Comparison of ENCODE assay signal across 20 mouse cellular contexts in genomic region chr6:128644694-128645093, GRCm38 (mm10). TPM values are rescaled to one million over a fixed set of nuclear protein-coding genes. Genes with fewer than 3 reads are reported as not detected.
ATAC-seq and TF ChIP-seq lines count a peak whose summit lies in the region.
"Not testable (repeated sequence)": the region's sequence is repeated elsewhere in the genome, so short reads cannot be mapped to it uniquely, and the experiment has no call there.
"Had no signal": no experiment of that assay in that cellular context is flagged by ENCODE, and none has a peak within 500 bp of the region (broad histone marks: within the 10 kb centered on the region; RNA-seq: fewer than 3 reads in every experiment).

No protein-coding gene starts in this region.

- H3K4me3 ChIP-seq in small intestine, adult 2 months (ENCODE audit: low read depth, low read length), result not testable (repeated sequence)

- TF ChIP-seq CTCF in small intestine, adult 2 months (IDR thresholded peaks at IDR 0.05; ENCODE audit: extremely low read depth, insufficient read length, insufficient replicate concordance, low read depth, low read length), result not testable (repeated sequence)

- peak; percentile 59 for ATAC-seq in common myeloid progenitor, adult 5-6 weeks (replicated peaks; ENCODE audit: low read depth, poor library complexity, severe bottlenecking)
- ATAC-seq in erythroid progenitor cell, adult 5-6 weeks (replicated peaks; ENCODE audit: low FRiP score, poor library complexity, severe bottlenecking), result peak; percentile 94
- ATAC-seq in granulocyte monocyte progenitor cell, adult 5-6 weeks (replicated peaks; ENCODE audit: poor library complexity, severe bottlenecking), result peak; percentile 82
- ATAC-seq in megakaryocyte progenitor cell, adult 5-6 weeks (replicated peaks; ENCODE audit: poor library complexity), result peak; percentile 55

- H3K4me1 ChIP-seq in small intestine, adult 2 months (ENCODE audit: control insufficient read depth, insufficient read depth, insufficient read length, low read length), result peaks cover 30% of the 10 kb centered on the region; the same call in 1 of the 2 replicates

- H3K36me3 ChIP-seq in small intestine, adult 2 months (ENCODE audit: control insufficient read depth, insufficient read depth, low read length), result not testable (repeated sequence)

- peak overlapping the region; percentile 63; the same call in 1 of the 2 replicates for H3K27ac ChIP-seq in small intestine, adult 2 months (ENCODE audit: insufficient read depth, low read depth, low read length)

- not testable (repeated sequence) for TF ChIP-seq POLR2A in small intestine, adult 2 months (IDR thresholded peaks at IDR 0.05; ENCODE audit: low read depth, low read length)

- H3K27me3 ChIP-seq in small intestine, adult 2 months (ENCODE audit: control insufficient read depth, insufficient read depth, low read length), result not testable (repeated sequence)

- WGBS in small intestine, adult 2 months, result 92% methylated on average over 20 of the region's 20 CpGs

RNA-seq across cellular contexts. Expression of gene Clec2h, which starts 17.5 kb away (rescaled TPM):
- not detected in 2 replicates for total RNA-seq in common myeloid progenitor, adult 5-6 weeks (2017)
- total RNA-seq in erythroid progenitor cell, adult 5-6 weeks (2015; ENCODE audit: low replicate concordance), result not detected in 2 replicates
- total RNA-seq in erythroid progenitor cell, adult 5-6 weeks (2017; ENCODE audit: low replicate concordance), result not detected in 2 replicates
- not detected in 2 replicates for total RNA-seq in granulocyte monocyte progenitor cell, adult 5-6 weeks (2014; fragmentation: Nextera tagmentation)
- not detected in 2 replicates for total RNA-seq in granulocyte monocyte progenitor cell, adult 5-6 weeks (2017)
- not detected in 2 replicates for total RNA-seq in megakaryocyte progenitor cell, adult 5-6 weeks (2015)
- total RNA-seq in megakaryocyte progenitor cell, adult 5-6 weeks (2017), result not detected in 2 replicates
- polyA plus RNA-seq in small intestine, adult 2 months (2012; rRNA removed), result 54.1 and 189 TPM in 2 replicates
- total RNA-seq: ES-E14, MEL had no signal
- polyA plus RNA-seq: adrenal gland, adult 2 months; brain, embryonic 14.5 days; C2C12; embryonic facial prominence, embryonic 11.5 days; embryonic facial prominence, embryonic 13.5 days; embryonic facial prominence, embryonic 15.5 days; forebrain, embryonic 10.5 days; forebrain, embryonic 12.5 days; forebrain, embryonic 14.5 days; forebrain, embryonic 16.5 days had no signal

RNA-seq across cellular contexts. Expression of gene Klrb1a, which starts 21.4 kb away (rescaled TPM):
- not detected in 2 replicates for total RNA-seq in common myeloid progenitor, adult 5-6 weeks (2017)
- not detected in 2 replicates for total RNA-seq in erythroid progenitor cell, adult 5-6 weeks (2015; ENCODE audit: low replicate concordance)
- not detected in 2 replicates for total RNA-seq in erythroid progenitor cell, adult 5-6 weeks (2017; ENCODE audit: low replicate concordance)
- not detected in 2 replicates for total RNA-seq in granulocyte monocyte progenitor cell, adult 5-6 weeks (2014; fragmentation: Nextera tagmentation)
- not detected in 2 replicates for total RNA-seq in granulocyte monocyte progenitor cell, adult 5-6 weeks (2017)
- total RNA-seq in megakaryocyte progenitor cell, adult 5-6 weeks (2015), result 0.74 TPM in 1 of 2 replicates, not detected in the other
- total RNA-seq in megakaryocyte progenitor cell, adult 5-6 weeks (2017), result not detected in 2 replicates
- 0.24 TPM in 1 of 2 replicates, not detected in the other for polyA plus RNA-seq in small intestine, adult 2 months (2012; rRNA removed)
- total RNA-seq: adrenal gland, adult 2 months; adrenal gland, postnatal 25 days; adrenal gland, postnatal 4 days; ES-E14; MEL had no signal
- polyA plus RNA-seq: C2C12; cerebellum, adult 2 months; embryonic facial prominence, embryonic 11.5 days; embryonic facial prominence, embryonic 13.5 days; embryonic facial prominence, embryonic 15.5 days; forebrain, embryonic 10.5 days; forebrain, embryonic 12.5 days; forebrain, embryonic 14.5 days; forebrain, embryonic 16.5 days had no signal
